Mouse (Mus musculus) frontal cortex, postnatal 36 days (tissue): ENCODE data around the gene Pax2.

Experiments
- DNase-seq, 2 experiments: peaks; one replicate each; pipeline ENCODE4 v3.0.0; 2022; ENCODE audit warnings: low spot score in 2 of 2

Pax2 gene

GRCm38 (mm10) chr19:44781987-44782386 is 26.1 kb downstream of the Pax2 start:
- no peak for DNase-seq

- DNase-seq = no peak
Observed at GRCm38 (mm10) chr19:44784391-44784790, 28.5 kb downstream of the Pax2 start.

DNA sequence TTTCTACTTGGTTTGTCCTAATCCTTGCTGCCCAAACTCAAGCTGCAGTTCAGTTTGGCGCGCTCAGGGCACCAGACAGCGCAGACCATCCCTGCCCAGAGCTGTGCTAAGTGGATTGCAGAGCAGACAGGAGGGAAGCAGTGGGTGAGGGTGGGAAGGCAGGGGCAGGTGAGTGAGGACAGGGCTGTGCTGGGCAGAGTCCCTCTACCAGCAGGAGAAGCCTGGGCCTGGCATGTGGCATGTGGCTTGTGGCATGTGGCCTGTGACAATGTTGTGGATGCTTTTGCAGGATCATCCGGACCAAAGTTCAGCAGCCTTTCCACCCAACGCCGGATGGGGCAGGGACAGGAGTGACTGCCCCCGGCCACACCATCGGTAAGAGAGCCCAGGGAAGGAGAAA is 32.6 kb downstream of the Pax2 start:
- DNase-seq = no peak

- DNase-seq = no peak
Observed at GRCm38 (mm10) chr19:44791981-44792380, 36.1 kb downstream of the Pax2 start.

- no peak for DNase-seq
Observed at GRCm38 (mm10) chr19:44797110-44798060, 41.5 kb downstream of the Pax2 start.

DNA sequence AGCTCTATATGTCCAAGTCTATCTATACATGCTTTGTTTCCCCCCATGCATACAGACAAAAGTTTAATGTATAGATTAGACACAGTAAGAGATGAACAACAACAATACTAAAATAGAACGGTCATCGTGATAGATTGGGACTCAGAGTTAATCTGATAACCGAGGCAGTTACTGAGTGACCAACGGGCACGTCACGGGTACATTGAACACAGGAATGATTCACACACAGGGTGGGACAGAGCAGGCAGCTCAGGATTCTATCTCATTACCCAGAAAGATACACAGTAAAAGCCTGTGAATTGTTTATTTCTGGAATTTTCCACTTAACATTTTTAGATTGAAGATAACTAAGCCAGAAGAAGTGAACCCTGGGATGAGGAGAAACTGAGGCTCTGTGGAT is 42.9 kb downstream of the Pax2 start:
- DNase-seq = no peak

GRCm38 (mm10) chr19:44799156-44799555 is 43.3 kb downstream of the Pax2 start:
- DNase-seq = no peak

GRCm38 (mm10) chr19:44800327-44800726 is 44.5 kb downstream of the Pax2 start:
- no peak for DNase-seq

- no peak for DNase-seq
Observed at GRCm38 (mm10) chr19:44808734-44809133, 52.9 kb downstream of the Pax2 start.

DNA sequence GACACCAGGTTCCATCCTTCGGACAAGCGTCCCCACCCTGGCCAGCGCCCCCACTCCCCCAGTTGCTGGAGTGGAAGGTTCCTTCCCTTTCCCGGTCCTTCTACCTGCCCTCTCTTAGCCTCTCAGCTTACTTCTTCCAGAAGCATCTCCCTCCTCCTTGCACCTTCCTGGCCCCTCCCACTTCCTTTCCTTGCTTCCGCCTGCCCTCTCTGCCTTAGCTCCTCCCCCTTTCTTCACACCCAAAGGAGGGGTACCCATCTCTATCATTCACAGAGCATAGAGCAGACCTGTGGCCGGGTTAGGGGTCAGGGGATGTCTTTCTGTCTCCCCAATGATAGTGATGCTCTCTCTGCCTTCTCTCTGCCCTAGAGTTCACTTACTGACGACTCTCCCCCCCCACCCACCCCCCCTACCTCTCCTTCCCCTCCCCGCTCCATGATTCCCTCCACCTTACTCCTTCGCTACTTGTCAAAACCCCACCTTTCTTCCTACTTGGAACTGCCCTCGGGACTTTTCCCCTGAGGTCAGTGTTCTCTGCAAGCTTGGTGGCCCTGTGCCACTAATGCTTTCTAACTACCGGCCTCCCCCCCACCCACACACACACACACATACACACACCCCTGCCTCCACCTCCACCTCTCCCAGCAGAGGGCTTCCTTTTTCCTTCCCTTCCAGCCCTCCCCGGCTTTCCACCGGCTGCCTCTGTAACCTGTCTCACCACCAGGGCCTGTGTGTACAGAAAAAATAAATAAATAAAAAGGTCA is 57.0 kb downstream of the Pax2 start:
- DNase-seq = no peak

DNA sequence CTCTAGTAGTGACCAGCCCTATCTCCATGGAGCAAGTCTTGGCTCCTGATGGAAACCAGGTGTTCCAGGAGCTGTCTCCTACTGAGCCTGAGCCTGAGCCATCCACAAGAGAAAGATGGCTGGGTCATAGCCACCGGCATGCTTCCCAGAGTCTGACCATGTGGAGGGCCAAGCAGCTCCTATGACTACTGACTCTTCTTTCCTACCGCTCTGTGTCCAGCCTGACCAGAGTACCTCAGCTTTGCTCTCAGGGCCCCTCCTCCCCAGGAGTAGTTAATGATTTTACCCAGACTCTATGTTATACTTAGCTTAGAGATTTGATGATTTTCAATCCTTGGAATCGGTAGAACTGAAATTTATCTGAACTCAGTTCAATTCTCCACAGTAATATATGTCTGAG is 59.3 kb downstream of the Pax2 start:
- DNase-seq = no peak

DNA sequence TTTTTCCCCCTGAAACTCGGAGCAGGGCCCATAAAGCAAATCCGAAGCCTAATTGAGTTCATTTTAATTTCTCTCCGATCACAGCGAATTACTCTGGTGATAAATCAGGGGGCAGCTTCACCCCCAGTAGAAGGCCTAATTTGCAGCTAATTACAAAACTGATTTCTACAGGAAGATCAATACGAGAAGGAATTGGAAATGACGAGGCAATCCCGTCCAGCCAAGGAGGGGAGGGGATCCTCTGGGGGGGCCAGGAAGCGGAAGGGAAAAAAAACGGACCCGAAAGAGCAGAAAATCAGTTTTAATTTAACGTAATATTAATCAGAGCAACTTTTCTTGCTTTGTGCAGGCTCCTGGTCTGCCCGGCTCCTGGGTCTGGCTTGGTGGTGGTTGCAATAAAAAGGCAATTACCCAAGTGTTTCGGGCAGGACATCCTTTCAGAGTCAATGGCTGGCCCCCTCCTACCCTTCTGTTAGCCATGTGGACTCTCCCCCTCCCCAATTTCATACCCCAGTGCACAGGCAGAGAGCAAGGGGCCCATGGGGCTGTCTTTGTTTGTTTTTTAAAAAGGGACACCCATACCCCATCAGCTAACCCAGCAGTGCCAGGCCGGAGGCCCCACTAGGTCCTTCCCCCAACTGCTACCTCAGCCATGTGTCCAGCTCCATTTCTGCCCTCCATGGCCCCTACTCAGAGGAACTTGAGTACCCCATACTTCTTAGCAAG is 61.7 kb downstream of the Pax2 start:
- DNase-seq = no peak

DNA sequence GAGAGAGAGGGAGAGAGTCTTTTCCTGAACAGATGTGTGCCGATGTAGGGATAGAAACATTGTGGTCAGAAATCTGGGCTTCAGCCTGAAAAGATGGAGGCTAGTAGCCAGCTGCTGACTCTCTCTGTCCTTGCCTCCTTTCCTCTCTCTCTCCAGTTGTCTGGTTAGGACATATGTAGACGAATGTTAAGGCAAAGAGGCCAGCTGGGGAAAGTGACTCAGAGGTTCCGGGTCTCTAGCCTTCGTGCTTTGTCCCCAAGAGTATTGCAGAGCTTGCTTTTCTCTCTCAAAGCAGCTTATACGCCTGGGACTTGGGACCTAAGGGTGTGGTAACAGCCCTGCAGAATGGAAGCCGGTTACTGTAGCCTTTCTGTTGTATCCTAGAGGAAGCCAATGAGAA is 62.8 kb downstream of the Pax2 start:
- no peak for DNase-seq

- peak in 1 of 2 experiments; percentile 68 for DNase-seq
Observed at GRCm38 (mm10) chr19:44821581-44821980, 65.7 kb downstream of the Pax2 start.

- no peak for DNase-seq
Observed at GRCm38 (mm10) chr19:44822295-44822694, 66.5 kb downstream of the Pax2 start.

- no peak for DNase-seq
Observed at GRCm38 (mm10) chr19:44823657-44824056, 67.8 kb downstream of the Pax2 start.

GRCm38 (mm10) chr19:44825216-44825768 is 69.4 kb downstream of the Pax2 start:
- DNase-seq = no peak

DNA sequence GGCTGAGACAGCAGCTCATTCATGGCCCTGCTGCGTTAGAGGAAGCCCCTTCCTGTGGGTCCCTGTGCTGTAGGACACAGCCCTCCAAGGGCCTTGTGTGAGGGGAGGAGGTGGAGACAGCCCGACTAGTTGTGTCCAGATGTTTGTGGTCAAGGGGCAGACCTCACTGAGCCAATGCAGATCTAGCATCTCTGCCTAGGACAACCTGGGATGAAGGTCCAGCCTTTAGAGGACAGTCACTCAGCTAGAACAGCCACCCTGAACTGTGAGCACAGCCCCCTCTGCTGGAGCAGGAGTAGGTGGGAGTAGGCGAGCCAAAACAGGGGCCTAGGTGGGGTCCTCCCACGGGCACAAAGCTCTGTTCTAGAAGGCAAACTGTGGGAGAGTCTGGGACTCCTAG is 70.0 kb downstream of the Pax2 start:
- no peak for DNase-seq

- no peak for DNase-seq
Observed at GRCm38 (mm10) chr19:44833391-44833790, 77.5 kb downstream of the Pax2 start.

DNA sequence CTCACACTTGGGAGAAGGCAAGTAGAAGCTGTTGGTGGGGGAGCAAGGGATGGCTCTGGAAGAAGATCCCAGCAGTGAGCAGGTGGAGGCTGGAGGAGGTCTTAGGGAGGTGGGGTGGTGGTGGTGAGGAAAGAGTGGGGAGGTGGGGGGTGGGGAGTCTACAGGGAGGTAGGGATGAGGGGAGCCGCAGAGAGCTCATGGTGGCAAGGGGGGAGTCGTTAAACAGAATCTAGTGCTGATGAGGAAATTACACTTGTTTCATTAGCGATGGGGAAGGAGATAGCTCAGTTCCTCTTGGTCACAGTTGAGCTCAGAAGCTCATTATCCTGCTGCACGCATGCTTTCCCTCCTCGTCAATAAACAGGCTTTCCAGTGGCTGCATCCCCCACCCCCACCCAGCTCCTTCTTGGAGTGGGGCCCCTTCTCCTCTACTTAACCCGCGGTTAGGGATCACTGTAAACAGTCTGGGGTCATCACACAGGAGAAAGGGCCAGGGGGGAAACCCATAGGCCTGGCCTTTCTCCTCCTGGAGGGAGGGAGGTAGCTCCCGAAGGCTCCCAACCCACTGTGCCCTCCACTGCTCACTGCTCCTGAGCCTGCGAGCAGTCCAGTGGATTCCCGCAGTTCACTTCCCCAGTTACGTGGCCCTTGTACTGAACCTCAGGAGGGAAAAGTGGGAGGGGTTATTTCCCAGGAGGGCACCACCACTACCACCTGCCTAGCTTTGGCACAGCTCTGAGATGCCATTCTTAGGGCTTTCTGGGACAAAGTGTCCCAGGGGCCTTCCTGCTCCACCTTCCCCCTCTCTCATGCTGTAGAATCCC is 78.6 kb downstream of the Pax2 start:
- DNase-seq = no peak
